Mouse (Mus musculus) splenic B cell, adult 2 months (primary cell): Measurements from ENCODE around the gene Zfp523.

ENCODE experiments used
- DNase-seq: peaks from one replicate; pipeline ENCODE4 v3.0.0-alpha.2; 2011; ENCODE audit warnings: low read depth, low spot score
- H3K27me3 ChIP-seq: 2 replicates; pipeline ENCODE4 v1.6.1; 2012; ENCODE audit warnings: mild to moderate bottlenecking, low read length, moderate library complexity, mixed read lengths; ENCODE audit not compliant: control insufficient read depth, poor library complexity, insufficient read depth, severe bottlenecking
- H3K36me3 ChIP-seq: 2 replicates; pipeline ENCODE4 v1.6.1; 2012; ENCODE audit warnings: mild to moderate bottlenecking, low read length, moderate library complexity, mixed read lengths; ENCODE audit not compliant: control insufficient read depth, poor library complexity, insufficient read depth, severe bottlenecking

The Zfp523 gene

DNA sequence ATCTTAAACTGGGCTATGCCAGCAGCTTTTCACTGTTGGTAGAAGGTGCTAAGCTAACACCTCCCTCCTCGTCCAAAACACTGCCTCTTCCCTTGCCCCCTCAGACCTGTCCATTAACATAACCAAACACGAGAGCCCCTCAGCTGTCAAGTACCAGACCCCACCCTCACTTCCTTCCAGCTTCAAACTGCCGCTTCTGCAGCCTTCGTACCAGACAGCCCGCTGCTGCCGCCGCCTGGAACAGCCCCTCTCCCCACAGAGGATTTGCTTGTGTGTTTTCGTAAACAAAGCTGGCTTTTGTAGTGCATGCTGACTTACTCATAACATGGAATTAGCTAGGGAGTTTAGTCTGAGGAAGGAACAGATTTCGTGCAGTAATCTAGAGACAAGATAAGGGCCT lies 33.2 kb upstream of the Zfp523 start:
- H3K36me3 ChIP-seq, result no peaks in the 10 kb centered on the region
- DNase-seq, result no peak
- no peaks in the 10 kb centered on the region; the same call in 1 of the 2 replicates for H3K27me3 ChIP-seq

DNA sequence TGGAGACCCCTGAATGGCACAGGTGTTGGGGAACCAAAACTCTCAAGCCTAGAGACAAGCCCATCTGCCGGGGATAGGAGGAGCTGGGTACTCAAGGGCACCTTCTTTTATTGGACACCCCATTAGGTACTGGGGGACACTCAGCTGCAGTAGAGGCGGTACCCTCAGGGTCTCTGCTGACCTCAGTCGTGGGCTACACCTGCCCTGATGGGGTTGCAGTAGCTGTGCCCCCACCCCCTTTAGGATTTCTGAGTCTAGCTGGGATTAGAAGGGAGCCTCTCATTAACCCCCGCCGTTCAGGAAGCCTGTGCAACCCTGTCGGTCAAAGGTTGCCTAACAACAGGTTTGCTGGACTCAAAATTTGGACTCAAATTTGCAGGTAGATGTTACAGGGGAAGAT lies 32.7 kb upstream of the Zfp523 start:
- no peak for DNase-seq
- Histone ChIP-seq H3K27me3 (no peaks in the 10 kb centered on the region; the same call in 1 of the 2 replicates), H3K36me3 (no peaks in the 10 kb centered on the region)

DNA sequence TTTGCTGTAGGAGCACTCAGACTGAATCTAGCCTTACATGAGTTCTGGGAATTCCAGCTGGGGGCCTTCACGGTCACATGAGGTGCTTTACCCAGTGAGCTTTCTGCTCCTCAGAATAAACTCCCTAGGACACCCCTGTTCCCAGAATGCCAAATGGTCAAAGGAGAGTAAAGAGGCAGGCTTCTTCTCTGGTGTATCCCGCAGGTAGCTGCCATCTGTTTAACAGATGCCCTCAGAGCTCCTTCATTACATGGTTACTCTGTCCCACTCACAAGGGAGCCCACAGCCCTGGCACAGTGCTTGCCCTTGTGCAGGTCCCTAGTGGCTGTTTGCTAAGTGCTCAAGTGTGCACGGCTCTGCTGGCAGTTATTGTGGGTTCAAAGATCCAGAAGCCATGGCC lies 28.6 kb upstream of the Zfp523 start:
- Histone ChIP-seq H3K36me3 (no peaks in the 10 kb centered on the region), H3K27me3 (no peaks in the 10 kb centered on the region; the same call in 1 of the 2 replicates)
- DNase-seq, result no peak

DNA sequence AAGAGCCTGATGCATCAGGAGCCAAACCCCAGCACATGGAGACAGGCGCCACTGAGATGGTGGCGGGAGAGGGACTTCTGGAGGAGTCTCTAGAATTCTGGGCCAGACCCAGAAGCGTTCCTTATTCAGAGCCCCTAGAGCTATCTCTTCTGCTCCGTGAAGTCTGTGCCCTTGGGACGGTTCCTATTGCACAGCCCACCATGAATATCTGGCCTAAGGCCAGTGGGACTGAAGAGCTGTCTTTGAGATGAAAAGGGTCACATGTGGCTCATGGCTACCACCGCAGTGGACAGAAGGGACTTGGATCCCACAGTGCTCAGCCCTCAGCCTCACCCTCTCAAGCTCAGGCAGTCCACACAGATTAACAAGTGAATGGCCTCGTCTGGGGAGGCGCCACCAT lies 27.2 kb upstream of the Zfp523 start:
- DNase-seq, result no peak
- no peaks in the 10 kb centered on the region for H3K36me3 ChIP-seq
- H3K27me3 ChIP-seq, result no peaks in the 10 kb centered on the region

DNA sequence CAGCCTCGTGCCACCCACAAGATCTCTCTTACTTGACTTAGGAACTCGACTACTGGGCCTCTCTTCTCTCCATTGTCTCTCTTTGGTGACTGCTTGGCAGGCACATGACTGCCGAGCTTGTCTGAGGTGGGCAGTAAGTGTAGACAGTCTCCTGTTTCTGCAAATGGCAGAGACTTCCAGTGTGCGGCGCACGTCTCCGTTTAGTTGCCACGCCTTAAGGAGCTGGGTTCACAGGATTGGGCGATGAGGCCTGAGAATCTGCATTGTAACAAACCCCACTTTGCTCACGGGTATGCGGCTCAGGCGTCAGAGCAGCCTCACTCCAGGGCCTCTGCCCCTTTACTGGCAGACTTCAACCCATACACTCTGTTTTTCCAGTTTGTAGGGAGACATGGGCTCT lies 26.5 kb upstream of the Zfp523 start:
- no peak for DNase-seq
- no peaks in the 10 kb centered on the region for H3K36me3 ChIP-seq
- H3K27me3 ChIP-seq, result no peaks in the 10 kb centered on the region

DNA sequence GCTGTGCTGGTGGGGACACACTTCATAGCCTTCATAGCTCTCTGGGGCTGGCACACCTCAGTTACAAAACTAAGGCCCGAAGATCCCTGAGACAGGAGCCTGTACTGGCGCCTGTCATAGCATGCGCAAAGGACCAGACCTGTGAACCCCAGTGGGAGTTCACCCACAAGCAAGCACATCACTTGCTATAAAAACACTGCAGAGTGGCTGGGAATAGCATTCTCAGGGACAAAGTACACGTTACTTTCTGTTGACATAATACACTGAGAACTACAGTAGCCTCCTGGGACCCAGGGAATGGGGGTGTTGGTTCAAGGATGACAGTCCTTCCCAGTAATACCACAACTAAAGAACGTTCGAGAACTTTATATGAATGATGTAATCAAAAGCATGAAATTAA lies 23.8 kb upstream of the Zfp523 start:
- H3K27me3 ChIP-seq, result no peaks in the 10 kb centered on the region
- DNase-seq, result no peak
- no peaks in the 10 kb centered on the region for H3K36me3 ChIP-seq

DNA sequence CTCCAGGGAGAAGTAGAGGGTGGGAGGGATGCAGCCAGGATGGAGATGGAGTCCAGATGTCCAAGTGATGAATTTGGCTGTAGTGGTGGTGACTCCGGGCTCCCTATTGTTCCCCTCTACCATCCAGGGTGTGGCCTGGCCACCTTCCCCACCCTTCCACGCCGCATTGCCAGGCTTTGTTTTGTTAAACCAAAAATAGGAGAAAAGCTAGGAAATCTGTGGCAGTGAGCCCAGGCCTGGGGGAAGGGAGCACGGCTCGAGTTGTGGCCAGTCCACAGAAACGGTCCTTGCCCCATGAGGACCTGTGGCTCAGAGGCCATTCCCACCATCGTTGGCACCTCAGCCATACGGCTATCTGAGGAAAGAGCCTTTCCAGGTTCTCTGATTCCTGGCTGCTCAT lies 22.0 kb upstream of the Zfp523 start:
- H3K27me3 ChIP-seq, result no peaks in the 10 kb centered on the region
- no peaks in the 10 kb centered on the region for H3K36me3 ChIP-seq
- no peak for DNase-seq

DNA sequence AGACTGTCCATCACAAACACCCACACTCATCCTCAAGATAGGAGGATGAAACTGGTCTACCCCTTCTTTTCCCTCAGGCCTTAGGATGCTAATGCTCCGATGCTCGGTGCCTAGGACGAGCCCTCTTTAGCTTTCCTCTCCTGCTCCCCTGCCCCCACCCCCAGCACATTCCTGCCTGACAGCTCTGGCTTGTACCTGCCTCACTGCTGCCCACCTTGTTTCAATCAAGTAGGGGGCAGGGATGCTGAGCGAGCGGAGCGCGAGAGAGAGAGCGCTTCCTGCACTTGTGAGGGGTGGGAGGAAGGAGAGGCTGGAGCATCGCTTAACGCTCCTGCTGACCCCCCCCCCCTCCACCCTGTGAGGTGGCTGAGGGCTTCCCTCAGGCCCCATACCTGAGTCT lies 16.6 kb upstream of the Zfp523 start:
- Histone ChIP-seq H3K27me3 (no peaks in the 10 kb centered on the region), H3K36me3 (no peaks in the 10 kb centered on the region)
- DNase-seq, result no peak

DNA sequence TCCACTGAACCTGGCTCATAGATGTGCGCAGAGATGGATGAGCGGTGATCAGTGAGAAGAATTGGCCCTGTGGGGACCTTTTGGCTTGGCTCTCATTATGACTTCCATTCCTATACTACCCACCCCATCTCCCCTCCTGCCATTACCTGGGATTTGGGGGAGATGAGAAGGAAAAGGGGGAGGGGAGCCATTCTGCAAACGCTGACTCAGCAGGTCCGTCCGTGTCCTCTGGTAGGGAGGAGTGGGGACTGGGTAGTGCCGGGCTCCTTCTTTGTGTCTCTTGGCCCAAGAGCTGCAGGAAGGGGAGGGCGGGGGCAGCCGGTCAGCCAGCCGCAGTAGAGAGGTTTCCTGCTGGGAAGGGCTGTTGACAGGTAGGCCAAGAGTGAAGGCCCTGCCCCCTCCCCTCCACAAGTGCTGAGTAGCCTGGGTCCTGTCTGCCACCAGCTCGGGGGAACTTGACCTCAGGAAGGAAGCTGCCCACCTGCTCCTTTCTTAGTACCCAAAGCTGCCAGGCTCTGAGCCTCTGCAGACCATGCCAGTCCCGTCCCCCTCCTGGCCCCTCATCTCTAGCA lies 15.5 kb upstream of the Zfp523 start:
- no peaks in the 10 kb centered on the region for H3K36me3 ChIP-seq
- H3K27me3 ChIP-seq, result no peaks in the 10 kb centered on the region

DNA sequence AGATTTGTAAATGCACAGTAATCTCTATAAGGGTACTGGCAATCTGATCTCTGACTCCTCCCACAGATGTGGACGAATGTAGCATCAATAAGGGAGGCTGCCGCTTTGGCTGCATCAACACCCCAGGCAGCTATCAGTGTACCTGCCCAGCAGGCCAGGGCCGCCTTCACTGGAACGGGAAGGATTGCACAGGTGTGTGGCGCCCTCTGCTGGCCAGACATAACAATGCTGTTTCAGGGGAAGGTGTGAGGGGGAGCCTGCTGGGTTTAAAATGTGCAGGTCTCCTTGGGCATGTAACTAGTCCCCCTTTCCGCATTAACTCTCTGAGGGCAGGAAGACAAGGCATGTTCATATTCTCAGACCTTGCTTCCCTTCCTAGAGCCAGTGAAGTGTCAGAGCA lies 13.3 kb upstream of the Zfp523 start:
- DNase-seq, result peak; percentile 85
- Histone ChIP-seq H3K27me3 (no peaks in the 10 kb centered on the region), H3K36me3 (no peaks in the 10 kb centered on the region)

More for the DNA sequence above, 15.5 kb upstream of the Zfp523 start:
- DNase-seq, result no peak

DNA sequence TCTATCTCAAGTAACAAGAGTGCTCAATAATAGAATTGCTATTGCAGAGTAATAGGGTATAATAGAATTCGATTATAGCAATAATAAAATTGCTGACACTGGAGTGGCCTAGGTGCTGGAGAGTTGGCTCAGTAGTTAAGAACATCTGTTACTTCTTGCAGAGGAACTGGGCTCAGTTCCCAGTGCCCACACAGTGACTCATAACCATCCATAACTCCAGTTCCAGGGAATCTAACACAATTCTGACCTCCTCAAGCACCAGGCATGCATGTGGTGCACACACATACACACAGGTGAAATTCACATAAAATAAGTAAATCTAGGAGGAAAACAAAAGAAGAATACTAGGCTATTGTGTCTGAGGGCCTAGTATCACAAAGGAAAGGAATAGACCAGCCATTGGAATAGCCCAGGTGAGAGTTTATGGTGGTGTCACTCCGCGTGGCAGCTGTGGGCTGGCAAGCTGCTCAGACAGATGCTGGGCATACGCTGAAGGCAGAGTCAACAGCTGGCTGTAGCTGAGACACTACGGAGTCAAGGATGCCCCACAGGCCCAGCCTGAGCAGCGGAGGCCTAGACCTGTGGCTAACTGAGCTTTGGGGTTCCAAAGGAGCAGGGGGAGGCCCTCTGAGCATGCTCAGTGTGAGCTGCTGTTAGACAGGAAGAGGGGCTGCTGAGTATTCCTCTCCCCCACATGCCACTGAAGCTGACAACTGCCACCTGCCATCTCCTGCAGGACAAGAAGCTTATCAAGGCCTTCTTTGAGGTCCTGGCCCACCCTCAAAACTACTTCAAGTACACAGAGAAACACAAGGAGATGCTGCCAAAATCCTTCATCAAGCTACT lies 6.2 kb upstream of the Zfp523 start:
- DNase-seq, result no peak
- Histone ChIP-seq H3K36me3 (no peaks in the 10 kb centered on the region), H3K27me3 (no peaks in the 10 kb centered on the region)

DNA sequence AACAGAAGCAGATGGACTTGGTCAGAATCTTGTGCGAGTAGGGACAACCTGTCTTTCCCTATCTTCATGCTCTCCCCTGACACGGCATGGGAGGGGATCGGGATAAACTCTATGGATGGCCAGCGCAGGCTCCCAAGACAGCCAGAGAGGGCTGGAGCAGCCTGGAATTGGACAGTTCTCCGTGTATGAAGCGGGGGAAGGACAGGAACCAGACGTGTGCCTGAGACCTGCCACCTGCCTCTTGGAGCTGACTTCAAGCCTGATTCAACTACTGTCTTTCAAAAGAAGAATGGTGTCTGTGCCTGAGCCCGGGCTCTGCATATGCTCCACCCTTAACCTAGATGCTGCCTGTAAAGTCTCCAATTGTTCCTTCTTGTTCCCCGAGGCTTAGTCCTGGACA lies 4.2 kb upstream of the Zfp523 start:
- no peak for DNase-seq
- Histone ChIP-seq H3K27me3 (no peaks in the 10 kb centered on the region), H3K36me3 (no peaks in the 10 kb centered on the region)

DNA sequence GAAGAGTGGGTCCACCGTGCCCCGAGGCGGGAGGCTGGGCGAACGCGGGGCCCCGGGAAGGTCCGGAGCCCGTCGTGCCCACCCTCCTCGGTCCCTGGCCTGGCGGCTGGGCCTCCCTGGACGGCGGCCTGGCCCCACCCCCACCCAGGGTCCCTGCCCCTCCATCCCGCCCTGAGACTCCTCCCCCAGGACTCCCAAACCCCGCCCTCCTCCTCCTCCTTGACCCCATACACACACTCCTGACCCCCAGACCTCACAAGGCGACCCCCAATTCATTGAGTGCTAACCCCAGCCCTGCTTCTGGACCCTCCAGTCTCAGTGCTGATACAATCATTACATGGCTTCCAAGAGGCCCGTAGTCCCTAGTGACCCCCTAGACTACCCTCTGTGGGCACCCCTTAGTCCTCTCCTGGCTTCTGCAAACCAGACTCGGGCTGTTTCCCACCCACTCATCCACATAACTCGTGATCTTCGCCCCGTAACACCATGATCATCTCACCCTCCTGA lies 664 bp downstream of the Zfp523 start:
- peak; percentile 25 for DNase-seq
- Histone ChIP-seq H3K27me3 (no peaks in the 10 kb centered on the region), H3K36me3 (no peaks in the 10 kb centered on the region)

DNA sequence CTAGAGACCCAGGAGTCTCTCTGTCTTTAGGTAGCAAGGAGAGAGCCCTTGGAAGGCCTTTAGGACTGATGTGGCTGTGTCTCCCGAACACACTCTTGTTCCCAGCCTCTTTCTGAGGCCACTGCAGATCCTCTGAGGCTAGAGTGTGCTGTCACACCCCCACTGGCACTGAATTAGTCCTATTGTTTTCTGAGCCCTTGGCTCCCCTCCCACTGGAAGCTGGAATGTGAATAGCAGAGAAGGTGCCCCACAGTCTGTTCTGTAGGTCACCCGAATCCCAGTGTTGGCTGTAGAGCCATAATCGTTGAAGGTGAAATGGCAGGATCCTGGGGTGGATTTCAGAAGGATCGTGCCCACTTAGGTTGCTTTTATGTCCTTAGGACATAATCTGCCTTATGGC lies 3.4 kb downstream of the Zfp523 start:
- H3K27me3 ChIP-seq, result no peaks in the 10 kb centered on the region
- no peaks in the 10 kb centered on the region for H3K36me3 ChIP-seq
- DNase-seq, result no peak

DNA sequence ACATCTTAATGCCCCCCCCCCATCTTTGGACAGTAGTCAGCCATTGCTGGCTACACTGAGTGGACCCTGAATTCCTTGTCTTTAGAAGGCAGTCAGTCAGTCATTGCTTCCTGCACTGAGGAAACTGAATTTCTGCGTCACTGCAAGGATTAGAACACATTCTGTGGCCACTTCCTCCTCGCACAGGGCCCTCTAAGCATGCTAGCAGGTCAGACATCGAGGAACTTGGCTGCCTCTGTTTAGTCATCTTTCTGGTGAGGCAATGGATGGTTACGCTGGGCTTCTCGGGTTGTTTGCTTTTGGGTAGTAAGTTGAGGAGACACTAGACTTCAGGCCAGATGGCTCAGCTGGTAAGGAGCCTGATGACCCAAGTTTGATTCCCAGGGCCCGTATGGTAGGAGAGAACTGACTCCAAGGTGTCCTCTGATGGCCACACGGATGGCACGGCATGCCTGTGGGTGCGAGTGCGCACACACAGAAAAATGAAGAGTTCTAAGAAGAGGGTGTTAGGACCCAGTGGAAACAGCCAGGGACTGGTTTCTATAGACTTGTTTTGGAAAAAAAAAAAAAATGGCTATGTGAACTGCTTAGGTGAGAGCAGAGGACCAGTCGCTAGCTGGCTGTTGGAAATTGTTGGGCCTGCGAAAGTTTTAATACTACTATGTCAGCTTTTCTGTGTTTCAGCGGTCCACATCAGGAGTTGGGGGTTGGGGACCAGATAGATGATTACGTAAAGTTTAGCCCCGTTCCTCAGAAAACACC lies 4.0 kb downstream of the Zfp523 start:
- no peaks in the 10 kb centered on the region for H3K36me3 ChIP-seq
- DNase-seq, result no peak

More for the DNA sequence above, 4.0 kb downstream of the Zfp523 start:
- H3K27me3 ChIP-seq, result no peaks in the 10 kb centered on the region
